Mouse (Mus musculus) thymus, postnatal 14 days (tissue): ENCODE results near the gene Fignl2.
"Not testable (repeated sequence)": the region's sequence is repeated elsewhere in the genome, so short reads cannot be mapped to it uniquely, and the experiment has no call there.

Experiments used
- DNase-seq: peaks from one replicate; pipeline ENCODE4 v3.0.0; 2021

Fignl2 gene

DNA sequence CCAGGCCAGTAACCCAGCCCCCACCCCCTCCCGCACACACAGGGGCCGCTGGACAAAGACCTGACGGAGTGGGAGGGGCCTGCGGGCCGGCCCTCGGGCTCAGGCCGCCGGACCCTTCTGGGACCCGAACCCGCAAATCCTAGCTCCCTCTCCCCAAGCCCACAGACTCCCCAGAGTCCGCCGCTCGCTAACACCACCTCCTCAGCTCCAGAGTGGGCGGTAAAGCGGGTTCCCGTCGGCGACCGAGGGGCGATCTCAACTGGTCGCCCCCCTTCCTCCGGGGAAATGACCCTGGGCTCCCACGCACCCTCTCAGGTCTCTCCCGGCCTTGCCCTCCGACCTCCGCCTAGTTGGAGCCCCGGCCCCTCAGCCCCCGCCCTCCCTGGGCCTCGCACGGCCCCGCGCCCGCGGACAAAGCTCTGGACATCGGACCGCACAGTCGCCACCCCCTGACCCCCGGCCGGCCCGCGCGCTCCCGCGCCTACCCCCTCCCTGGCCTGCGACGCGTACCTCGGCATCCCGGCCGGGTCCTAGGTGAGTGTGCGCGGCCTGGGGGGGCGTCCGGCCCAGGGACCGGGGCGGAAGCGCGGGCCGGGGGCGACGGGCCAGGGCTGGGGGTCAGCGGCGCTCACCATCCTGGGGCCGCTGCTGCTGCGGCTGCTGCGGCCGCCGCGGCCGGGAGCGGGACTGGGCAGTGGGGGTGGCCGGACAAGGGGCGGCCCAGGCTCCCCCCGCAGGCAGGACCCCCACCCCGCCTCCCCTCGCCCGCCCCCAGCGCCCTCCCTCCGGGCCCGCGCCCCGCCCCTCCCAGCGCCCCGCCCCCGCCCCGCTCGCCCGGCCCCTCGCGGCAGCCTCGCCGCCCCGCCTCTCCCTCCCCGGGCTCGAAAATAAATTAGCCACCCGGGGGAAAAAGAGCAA, at the start of gene Fignl2:
Gene Fignl2, minus strand, starts transcription at position 755 of the 918 bp plus-strand sequence.
- DNase-seq = no peak

DNA sequence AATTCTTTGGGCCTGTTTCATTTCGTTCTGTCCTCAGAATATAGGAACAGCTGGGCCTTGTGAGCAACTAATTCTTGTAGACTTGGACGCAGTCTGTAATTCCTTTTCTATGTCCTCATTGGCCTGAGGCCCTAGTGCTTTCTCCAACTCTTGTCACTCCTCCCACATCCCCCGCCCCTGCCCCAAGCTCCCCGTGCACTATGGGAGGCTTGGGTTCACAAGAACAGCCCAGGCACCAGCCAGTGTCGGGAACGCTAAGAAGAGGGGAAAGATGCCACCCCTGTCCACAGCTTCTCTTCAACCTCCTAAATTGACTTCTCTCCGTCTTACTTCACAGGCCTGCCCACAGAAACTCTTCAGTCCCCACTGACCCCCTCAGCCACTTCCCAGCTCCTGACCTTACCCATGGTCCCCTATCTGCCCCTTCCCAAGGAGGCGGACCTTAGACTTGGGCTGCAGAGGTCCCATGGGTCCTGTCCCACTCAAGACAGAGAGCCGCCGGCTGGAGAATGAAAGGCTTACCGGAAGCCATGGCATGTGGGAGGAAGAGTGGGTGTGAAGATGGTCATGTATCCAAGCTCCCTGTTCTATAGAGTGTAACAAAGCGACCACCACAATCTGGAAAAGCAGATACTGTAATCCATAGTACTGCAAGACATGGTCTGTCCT, 48.6 kb upstream of the Fignl2 start:
- DNase-seq = no peak

DNA sequence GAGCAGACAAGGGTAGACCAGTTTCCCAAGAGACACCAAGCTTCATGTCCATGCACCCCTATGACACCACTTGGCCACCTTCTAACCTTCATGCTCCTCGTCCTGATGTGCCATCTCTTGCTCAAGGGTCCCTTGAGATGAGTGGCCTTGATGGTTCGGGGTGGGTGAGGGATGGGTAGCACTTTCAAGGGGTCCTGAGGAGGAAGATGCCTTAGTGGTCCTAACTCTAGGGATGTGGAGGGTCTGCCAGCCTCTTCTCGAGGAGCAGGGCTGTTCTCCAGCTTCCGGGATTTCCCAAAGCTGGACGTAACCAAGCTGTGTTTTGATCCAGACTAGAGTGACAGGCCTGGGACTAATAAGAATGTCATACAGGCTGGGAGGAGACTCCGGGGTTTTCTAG, 47.2 kb upstream of the Fignl2 start:
- DNase-seq = no peak

DNA sequence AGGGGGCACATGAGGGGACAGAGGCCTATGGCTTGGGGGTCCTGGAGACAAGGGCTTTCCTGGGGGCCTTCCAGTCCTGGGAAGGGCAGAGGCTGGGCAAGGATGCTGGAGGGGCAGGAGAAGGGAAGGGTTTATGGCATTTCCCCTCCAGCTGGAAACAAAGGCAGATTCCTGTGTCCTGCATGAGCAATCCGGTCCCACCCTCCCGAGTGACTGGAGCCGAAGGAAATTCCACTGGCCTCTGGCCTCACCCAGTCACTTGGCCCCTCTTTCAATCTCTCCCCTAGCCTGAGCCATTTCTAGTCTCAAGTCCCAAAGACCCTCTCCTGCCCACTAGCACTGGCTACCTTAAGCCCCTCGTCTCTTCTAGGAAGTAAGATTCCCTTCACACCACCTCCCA, 44.8 kb upstream of the Fignl2 start:
- DNase-seq = no peak

DNA sequence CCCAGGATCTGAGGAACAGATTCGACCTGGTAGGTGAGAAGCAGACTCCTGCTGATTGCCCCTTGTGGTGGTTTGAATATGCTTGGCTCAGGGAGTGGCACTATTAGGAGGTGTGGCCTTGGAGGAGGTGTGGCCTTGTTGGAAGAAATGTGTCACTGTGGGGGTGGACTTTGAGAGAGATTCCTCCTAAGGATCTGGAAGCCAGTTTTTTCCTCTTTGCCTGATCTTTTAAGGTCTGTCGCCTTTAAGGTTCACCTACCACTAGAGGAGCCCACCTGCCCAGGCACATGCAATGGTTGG, 43.9 kb upstream of the Fignl2 start:
- DNase-seq = no peak

DNA sequence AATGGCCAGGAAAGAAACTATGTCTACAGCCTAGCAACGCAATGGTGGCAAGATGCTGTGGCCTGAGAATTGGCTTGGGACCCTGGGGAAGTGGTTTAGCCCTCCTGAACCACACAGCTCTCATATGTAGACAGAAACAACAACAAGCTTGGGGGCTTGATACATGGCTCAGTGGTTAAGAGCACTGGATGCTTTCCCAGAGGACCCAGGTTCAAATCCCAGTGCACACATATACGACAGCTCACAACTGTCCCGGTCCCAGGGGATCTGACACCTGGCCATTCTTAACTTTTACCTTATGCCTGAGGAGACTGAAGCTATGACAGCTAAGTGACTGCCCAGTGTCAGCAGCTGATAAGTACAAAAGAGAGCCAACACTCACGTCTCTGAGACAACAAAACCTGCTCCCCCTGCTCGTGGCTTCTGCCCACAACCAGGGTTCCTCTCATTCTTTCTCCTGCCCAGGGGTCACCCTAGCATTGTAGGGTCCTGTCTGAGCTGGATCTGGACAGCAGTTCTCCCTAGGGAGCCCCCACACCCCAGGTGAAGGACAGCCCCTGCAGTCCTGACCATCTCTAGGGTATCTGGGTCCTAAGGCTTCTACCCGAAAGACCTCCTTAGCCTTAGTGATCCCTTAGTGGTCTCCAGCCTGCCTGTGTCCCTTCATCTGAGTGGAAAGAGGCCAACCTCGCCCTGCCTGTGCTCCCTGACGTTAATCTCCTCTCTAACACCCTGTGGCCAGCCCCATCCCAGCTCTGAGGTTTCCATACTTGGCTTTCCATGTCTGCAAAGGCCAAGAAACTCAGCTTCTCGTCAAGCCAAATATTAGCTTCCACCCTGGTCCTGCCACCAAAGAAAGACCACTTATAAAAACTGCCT, 43.3 kb upstream of the Fignl2 start:
- no peak for DNase-seq

DNA sequence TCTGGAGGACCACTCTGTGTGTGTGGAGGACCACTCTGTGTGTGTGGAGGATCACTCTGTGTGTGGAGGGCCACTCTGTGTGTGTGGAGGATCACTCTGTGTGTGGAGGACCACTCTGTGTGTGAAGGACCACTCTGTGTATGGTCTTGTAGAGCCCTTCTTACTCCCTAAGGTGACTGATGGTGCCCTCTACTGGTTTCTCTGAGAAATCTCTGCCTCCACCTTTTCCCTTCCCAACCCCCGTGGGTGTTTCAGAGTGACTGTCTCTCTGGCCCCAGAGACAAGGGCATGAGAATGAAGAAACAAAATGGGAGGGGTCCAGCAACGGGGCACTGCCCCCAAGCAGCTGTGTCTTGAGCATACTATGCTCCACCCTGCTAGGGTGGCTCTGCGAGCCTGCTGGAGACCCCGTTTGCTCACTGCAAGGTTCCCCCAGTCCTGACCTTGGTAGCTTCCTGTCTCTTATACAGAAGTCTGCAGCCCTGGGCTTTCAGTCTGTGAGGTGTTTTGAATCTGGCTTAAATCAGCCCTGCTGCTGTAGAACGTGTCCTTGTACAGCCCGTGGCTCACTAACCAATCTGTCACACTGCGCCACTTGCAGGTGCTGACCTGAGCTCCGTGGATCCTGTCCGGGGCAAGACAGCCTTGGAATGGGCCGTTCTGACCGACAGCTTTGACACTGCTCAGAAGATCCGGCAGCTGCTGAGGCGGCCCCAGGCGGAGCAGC, 40.2 kb upstream of the Fignl2 start:
- DNase-seq = no peak

DNA sequence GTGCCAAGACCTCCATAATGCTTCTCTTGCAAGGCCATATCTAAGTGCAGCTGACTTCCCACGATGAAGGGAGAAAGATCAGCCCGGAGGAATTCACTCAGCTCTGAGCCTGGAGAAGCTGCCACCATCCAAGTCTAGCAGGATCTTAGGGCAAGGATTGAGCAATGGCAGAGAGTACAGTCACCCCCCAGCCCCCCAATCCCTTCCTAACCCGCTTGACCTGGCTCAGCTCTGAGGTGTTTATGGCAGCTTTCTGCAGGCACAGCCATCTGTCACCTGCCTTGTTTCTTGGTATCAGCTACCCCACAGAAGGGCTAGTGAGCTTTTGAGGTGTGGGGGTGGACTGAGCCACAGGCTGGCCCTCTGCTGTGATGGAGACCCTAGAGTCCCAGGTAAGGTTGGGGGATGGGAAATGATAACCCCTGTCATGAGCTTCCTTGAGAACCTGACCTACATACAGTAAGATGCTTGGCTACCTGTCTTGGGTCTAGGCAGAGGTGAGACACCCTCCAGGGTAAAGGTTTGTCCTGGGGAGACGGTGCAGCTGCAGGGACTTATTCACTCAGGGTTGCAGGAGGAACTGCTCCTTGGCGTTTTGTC, 37.2 kb upstream of the Fignl2 start, which contains the start of gene Ankrd33:
Gene Ankrd33, plus strand, starts transcription at position 245 of the 600 bp plus-strand sequence.
- no peak for DNase-seq

DNA sequence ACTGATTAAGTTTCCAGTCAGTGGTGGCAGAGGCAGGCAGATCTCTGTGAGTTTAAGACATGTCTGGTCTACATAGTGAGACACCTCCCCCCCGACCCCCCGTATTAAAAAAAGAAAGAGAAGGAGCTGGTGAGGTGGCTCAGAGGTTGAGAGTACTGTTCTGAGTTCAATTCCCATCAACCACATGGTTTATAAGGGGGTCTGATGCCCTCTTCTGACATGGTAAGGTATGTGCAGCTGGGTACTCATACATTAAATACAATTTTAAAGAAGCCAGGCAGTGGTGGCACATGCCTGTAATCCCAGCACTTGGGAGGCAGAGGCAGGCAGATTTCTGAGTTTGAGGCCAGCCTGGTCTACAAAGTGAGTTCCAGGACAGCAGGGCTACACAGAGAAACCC, 35.4 kb upstream of the Fignl2 start:
- not testable (repeated sequence) for DNase-seq

DNA sequence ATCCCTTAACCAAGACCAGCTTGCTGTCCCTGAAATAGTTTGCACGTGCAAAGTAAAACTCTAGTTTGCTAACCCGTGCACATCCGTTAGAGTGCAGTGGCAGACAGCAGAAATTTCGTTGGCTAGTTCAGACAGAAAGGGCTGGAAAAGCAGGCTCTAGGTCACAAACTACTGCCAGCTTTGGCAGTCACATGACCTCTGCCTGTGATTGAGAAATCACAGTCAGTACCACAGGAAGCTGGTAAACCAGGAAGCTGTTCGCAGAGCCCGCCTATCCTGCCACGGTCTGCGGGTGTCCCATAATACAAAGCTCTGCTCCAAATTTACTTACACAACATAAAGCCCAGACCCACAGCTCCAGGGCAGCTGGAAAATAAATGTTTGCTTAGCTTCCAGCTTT, 34.8 kb upstream of the Fignl2 start:
- DNase-seq = peak; percentile 15

DNA sequence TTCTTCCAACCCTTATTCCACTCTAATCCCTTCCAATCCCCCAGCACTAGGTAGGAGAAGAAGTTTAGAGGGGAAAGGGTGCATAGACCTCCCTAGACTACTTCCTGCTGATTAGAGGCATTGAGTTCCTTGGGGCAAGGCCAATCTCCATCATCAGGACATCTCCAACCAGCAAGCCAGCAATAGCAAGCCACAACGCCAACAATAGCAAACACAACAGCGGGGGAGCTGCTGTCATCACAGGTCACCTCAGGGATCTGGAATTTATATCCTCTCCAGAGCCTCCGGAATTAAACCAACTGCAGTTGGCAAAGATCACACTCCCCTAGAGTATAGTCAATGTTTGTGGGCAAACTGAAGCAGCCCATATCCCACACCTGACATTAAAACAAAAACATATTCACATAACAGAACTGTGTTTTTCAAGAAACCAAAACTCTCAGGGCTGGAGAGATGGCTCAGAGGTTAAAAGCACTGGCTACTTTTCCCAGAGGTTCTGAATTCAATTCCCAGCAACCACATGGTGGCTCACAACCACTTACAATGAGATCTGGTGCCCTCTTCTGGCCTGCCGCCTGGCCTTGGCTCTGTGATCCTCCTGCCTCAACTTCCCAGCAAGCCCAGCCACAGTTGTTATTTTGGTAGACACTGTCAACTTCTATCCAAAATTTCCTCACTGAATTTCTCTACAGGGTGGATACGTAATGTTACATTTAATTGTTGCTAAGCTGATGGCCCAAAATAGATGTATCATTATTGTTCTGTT, 29.7 kb upstream of the Fignl2 start:
- no peak for DNase-seq

DNA sequence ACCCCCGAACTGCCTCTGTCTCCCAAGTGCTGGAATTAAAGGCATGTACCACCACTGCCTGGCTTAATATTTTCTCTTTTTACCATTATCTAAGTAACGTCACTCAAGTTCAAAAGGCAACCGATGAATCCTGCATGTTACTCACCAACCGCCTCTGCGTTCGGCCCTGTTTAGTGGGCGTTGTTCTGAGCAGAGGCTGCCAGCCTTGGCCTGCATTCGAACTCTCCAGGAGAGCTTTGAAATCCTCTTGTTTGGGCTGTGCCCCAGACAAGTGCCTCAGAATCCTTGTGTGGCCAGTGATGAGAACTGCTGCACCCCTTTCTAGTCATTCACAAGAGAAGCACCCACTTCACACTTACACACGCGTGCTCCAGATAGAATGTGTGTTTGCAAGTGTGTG, 27.6 kb upstream of the Fignl2 start:
- DNase-seq = no peak

DNA sequence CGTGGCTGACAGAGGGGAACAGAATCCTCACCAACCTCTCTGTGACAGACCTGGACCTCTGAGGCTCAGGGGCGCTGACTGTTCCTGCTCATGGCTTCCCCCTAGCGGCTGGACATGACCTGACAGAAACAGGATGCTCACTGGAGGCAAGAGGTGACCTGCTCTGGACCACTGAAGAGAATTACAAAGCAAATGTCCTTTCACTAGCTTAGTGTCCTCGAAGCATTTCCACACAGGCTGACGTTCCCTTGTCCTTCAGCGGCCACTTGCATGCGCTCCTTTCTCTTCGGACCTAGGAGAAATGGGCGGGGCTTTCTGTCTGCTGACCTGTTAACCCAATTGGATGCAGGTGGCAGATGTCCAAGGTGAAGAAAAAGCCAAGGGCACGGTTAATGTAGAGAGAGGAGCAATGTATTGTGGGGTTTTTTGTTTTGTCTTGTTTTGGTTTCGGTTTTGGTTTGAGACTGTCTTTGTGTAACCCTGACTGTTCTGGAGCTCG, 27.2 kb upstream of the Fignl2 start:
- DNase-seq = peak; percentile 74

DNA sequence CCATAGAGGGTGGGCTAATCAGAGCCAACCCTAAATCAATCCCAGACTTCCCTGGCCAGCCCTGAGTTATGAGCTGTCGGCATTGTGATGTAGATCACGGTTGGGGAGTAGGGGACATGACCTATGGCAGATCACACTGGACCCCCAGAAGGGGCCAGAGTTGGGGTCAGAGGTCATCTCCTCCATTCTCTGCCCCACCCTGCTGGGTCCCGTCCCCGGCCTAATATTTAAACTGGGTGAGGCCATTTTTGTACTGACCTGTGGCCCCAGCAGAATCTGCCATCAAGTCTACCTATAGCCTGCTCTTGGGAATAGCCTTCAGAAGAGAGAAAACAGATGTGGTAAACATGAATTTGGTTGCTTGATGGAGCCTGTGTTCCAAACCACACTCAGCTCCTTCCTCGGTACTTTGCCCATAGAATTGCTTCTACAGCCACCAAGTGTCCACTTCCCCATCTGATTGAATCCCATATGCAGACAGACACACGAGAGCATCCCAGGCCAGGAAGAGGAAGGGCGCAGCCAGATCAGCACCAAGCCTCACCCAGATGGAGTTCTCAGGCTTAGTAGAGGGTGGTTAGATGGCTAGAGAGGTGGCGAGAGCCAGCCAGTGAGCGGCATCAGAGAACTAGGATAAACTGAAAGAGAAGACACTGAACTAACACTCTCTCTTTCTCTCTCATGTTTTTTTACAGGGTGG, 25.4 kb upstream of the Fignl2 start:
- no peak for DNase-seq

DNA sequence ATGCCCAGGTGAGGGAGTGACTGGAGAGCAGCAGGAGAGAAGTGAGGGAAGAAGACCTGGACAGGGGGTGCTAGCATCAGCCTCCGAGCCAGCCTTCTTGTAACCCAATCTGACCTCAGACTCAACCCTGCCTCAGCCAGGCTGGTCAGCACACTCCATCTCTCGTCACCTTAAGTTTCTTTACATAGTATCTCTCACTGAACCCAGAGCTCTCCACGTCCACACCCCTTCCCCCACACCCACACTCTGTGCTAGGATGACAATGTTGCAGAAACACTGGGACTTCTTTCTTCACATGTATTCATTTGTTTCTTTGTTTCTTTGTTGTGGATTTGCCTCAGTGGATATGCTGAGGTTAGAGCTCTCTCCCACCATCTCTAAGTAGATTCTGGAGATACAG, 22.6 kb upstream of the Fignl2 start:
- no peak for DNase-seq

DNA sequence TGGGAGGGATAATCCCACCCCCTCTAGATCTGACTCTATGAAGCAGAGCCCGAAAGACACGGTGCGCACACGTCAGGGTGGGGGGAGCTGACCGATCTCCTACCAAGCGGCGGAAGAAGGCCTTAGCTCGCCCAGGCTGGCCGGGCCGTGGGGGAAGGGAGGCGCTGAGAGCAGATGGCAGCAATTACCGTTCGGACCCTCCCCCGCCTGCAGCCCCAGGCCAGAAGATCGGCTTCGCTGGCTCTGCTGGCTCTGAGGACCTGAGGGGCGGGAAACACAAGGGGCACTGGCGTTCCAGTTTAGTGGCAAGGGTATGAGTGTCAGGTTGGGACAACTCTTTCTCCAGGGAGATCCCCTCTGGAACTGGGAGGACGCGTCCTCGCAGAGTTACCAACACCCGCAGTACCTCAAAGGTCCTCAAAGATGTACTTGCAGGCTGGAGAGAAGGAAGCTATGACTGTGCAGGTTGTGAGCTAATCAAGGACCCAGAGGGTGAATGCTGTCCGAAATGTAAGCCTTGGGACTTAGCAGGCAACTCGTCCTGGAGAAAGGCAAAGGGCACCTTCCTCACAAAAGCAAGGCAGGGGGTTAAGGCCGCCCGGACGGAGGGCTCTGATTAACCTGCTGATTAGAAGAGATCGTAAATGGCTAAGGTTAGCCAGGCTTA, 19.8 kb upstream of the Fignl2 start:
- DNase-seq = no peak

DNA sequence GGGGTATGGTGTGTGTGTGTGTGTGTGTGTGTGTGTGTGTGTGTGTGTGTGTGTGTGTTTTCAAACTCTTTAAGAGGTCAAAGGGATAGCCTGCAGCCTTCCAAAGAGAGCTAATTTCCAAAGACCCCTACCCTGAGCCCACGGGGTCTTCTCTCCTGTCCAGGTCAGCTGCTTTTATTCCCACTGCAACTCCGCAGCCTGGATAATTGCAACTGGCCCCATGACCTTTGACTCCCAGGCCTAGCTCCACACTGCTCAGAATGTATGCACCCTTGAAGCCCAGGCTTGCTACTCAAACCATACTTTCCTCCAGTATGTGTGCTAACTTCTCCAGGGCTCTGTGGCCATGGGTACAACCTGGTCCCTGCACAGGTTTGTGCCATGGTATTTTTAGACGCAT, 17.0 kb upstream of the Fignl2 start:
- DNase-seq = no peak

DNA sequence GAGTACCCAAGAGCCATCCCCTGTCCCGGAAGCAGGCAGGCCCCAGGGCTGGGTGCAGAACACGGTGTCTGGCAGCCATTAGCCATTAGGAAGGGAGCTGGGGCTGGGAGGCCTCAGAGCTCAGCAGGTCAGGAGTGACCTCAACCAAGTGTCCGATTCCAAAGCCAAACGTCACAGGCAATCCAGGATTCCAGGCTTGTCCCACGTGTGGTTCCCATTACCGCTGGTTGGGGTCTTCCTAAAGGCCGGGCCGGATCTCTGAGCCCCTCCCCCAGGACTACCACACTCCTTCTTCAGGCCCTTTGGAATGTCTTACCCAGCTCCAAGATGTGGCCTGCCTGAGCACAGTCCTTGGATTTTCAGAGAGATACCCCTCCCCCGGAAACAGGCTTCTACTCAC, 16.6 kb upstream of the Fignl2 start:
- no peak for DNase-seq

DNA sequence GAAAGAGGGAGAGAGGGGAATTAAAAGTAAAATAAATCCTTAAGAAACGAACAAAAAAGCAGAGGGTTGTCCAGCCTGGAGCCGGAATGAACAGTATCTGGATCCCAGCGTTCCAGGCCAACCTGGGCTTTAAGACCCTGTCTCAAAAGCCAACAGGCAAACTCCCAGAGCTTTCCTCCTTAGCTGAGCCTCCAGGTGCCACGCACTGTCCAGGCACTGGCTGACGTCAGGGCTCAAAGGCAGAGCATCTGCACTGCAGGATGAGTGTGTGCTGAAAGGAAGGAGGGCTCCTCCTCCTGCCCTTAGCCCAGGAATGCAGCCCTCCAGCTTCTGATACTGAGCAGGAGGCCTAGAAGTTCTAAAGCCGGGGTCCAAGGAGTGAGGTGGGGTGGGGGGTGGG, 15.6 kb upstream of the Fignl2 start:
- no peak for DNase-seq
